Mouse (Mus musculus) forebrain, embryonic 12.5 days (tissue): ENCODE results near the gene Gm10282. TPM values are rescaled to one million over a fixed set of nuclear protein-coding genes. Genes with fewer than 3 reads are reported as not detected.

ENCODE experiments used
- ATAC-seq: fragments of 200-750 bp; cut with Nextera tagmentation; 2 replicates; pipeline ENCODE4 v1.8.0; 2017; ENCODE audit warnings: moderate TSS enrichment; ENCODE audit not compliant: low FRiP score
- H3K27ac ChIP-seq: fragments of 300-500 bp; sonication (generic); 2 replicates; pipeline ENCODE4 v1.5.1; 2016; ENCODE audit warnings: mild to moderate bottlenecking
- H3K27me3 ChIP-seq: fragments of 300-500 bp; sonication (generic); 2 replicates; pipeline ENCODE4 v1.6.1; 2016; ENCODE audit warnings: mild to moderate bottlenecking
- H3K36me3 ChIP-seq: fragments of 300-500 bp; sonication (generic); replicated peaks from 2 replicates; pipeline ENCODE4 v1.6.1; 2016; ENCODE audit warnings: mild to moderate bottlenecking
- H3K4me1 ChIP-seq: fragments of 300-500 bp; sonication (generic); 2 replicates; pipeline ENCODE4 v1.6.1; 2016
- H3K4me2 ChIP-seq: fragments of 300-500 bp; sonication (generic); 2 replicates; pipeline ENCODE4 v1.6.1; 2016; ENCODE audit warnings: mild to moderate bottlenecking, moderate library complexity
- H3K4me3 ChIP-seq: fragments of 300-500 bp; sonication (generic); replicated peaks from 2 replicates; pipeline ENCODE4 v1.5.1; 2016; ENCODE audit warnings: mild to moderate bottlenecking
- H3K9ac ChIP-seq: fragments of 300-500 bp; sonication (generic); 2 replicates; pipeline ENCODE4 v1.6.1; 2016; ENCODE audit warnings: mild to moderate bottlenecking
- H3K9me3 ChIP-seq: fragments of 300-500 bp; sonication (generic); 2 replicates; pipeline ENCODE4 v1.6.1; 2016
- WGBS: fragments of 180-500 bp; shearing (Covaris S2); methylation state at CpG from one replicate; pipeline ENCODE4 v1.1.7; 2016; 5-methylcytosine and 5-hydroxymethylcytosine counted together
- polyA plus RNA-seq: library from polyadenylated mRNA; unstranded; fragments of >200 nt; fragmentation: Nextera tagmentation; extraction: Ambion mirVana; gene quantifications from 2 replicates; pipeline ENCODE4 v1.2.1, GENCODE M21; 2016

The Gm10282 gene
- polyA plus RNA-seq, 1 experiment from 2014 or later: 34.4 TPM

DNA sequence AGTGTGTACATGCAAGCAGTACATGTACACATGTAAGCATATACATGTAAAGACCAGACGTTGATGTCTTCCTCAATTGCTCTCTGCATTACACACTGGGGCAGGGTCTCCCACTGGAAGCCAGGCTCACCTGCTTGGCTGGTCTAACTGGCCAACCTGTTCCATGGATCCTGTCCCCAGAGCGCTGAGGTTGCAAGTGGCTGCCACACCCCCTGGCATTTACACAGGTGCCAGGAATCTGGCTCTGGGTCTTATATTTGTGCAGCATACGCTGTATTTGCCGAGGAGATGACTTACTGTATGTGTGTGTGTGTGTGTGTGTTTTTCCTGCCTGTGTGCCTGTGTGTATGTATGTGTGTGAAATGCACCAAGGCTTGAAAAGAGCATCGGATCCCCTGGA is 1.9 kb upstream of the Gm10282 start:
- Histone ChIP-seq H3K36me3 (no peaks in the 10 kb centered on the region), H3K27ac (no peak overlapping the region), H3K27me3 (0 out of 2 replicates have a peak, but pooled peaks cover 5% of the 10 kb centered on the region), H3K9me3 (no peaks in the 10 kb centered on the region), H3K4me1 (peaks cover 8% of the 10 kb centered on the region; the same call in 1 of the 2 replicates), H3K9ac (no peak overlapping the region), H3K4me2 (no peak overlapping the region), H3K4me3 (no peak overlapping the region)
- WGBS: 86% methylated on average over 5 of the region's 5 CpGs
- ATAC-seq: no peak

DNA sequence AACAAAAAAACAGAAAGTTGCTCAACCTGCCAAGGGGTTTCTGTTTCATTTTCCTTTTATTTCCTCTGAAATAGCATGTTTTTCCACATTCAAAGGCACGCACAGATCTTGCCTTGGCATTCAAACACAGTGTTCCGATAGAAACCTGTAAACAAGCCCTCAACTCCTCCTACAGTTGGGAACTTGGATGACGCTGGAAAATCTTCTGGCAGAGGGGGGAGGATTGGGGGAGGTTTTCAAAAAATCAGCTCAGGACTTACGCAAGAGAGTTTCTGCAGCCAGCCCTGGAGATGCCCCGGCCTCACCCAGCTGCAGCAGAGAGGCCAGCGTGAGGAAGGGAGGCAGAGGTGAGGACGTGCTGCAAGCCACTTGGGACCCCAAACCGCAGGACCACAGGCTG is 1.4 kb downstream of the Gm10282 start:
- no peak overlapping the region for H3K4me2 ChIP-seq
- H3K27me3 ChIP-seq: 0 out of 2 replicates have a peak, but pooled peaks cover 5% of the 10 kb centered on the region
- WGBS: 74% methylated on average over 8 of the region's 8 CpGs
- H3K9me3 ChIP-seq: no peaks in the 10 kb centered on the region
- no peak overlapping the region for H3K9ac ChIP-seq
- no peak overlapping the region for H3K4me3 ChIP-seq
- ATAC-seq: no peak
- no peaks in the 10 kb centered on the region for H3K36me3 ChIP-seq
- H3K27ac ChIP-seq: no peak overlapping the region
- H3K4me1 ChIP-seq: peaks cover 5% of the 10 kb centered on the region; the same call in 1 of the 2 replicates

DNA sequence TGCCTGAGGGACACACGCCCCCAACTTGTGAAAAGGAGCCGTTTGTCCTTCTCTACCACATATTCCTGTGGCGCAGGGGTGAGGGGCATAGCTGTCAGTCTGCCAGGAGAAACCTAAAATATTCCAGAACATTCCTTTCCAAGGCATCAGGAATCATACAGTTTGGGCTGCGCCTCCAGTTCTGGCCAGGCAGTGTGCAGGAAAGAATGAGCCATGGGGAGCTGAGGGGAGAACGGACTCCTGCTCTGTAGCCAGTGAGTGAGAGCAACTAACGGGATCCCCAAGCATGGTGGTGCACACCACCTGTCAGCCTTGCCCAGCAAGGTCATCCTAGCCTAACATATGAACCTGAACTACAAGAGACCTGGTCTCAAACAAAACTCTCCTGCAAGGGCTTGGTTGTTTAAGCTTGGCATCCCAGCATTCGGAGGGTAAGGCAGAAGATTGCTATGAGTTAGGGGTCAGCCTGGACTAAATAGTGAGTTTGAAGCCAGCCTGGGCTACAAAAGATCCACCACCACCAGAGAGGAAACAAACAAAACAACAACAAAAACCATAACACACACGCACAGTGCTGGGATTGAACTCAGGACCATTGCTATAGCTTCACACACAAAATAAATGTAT is 2.0 kb downstream of the Gm10282 start:
- H3K4me1 ChIP-seq: peaks cover 2% of the 10 kb centered on the region; the same call in 1 of the 2 replicates
- ATAC-seq: no peak
- H3K9ac ChIP-seq: no peak overlapping the region
- WGBS: 76% methylated on average over 8 of the region's 8 CpGs
- no peak overlapping the region for H3K4me3 ChIP-seq
- H3K27me3 ChIP-seq: 0 out of 2 replicates have a peak, but pooled peaks cover 5% of the 10 kb centered on the region
- H3K27ac ChIP-seq: no peak overlapping the region
- H3K36me3 ChIP-seq: no peaks in the 10 kb centered on the region
- no peaks in the 10 kb centered on the region for H3K9me3 ChIP-seq
- H3K4me2 ChIP-seq: no peak overlapping the region

DNA sequence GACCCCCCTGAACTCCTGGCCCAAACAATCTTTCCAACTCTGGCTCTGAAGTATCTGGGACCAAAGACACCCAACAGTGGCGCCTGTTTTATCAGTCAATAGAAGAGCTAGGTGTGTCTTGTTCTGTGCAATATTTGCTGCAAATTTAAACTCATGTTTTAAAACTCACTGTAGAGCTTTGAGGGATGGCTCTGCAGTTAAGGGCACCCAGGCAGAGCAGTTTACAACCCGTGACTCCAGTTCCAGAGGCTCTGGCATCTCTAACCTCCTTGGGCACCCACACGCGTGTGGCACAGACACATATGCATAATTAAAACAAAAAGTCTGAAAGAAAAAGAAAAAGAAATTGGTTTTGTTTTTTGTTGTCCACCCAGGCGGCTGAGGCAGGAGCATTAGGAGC is 3.6 kb downstream of the Gm10282 start:
- Histone ChIP-seq H3K4me2 (no peak overlapping the region), H3K9ac (no peak overlapping the region), H3K27me3 (0 out of 2 replicates have a peak, but pooled peaks cover 5% of the 10 kb centered on the region), H3K27ac (no peak overlapping the region), H3K9me3 (no peaks in the 10 kb centered on the region), H3K4me1 (no peaks in the 10 kb centered on the region), H3K36me3 (no peaks in the 10 kb centered on the region), H3K4me3 (no peak overlapping the region)
- 82% methylated on average over 5 of the region's 5 CpGs for WGBS
- no peak for ATAC-seq

DNA sequence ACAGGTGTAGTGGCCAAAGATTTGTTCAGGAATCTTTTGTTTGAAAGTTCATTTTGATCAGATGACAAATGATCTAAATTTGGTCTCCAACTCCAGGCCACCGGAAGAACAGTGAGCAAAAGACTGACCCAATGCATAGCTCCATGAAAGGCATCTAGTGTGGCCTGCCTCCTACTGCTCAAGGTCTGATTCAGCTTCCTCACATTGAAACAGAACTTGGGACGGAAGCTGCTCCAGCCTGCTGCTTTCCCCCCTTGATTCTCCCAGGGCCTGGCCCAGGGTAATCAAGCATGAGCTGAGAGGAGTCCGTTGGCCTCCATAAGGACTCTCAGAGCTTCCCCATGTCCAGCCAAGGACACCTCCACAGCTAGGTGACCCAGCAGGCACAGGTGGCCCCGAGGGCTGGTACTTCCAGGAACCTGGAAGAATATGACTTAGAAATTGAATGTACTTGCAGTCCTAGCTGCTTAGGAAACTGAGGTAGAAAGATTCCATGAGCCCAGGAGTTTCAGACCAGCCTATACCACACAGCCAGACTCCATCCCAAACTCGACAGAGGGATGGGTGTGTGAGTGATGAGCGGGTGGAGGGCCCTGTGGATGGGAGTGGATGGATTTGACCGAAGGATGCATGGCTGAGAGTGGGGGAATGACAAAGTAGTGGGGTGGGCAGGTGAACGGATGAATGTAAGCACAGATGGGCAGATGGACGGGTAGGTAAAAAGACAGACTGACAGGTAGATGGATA is 4.2 kb downstream of the Gm10282 start:
- Histone ChIP-seq H3K36me3 (no peaks in the 10 kb centered on the region), H3K9ac (no peak overlapping the region), H3K27me3 (0 out of 2 replicates have a peak, but pooled peaks cover 5% of the 10 kb centered on the region), H3K4me1 (no peaks in the 10 kb centered on the region), H3K9me3 (no peaks in the 10 kb centered on the region), H3K4me2 (no peak overlapping the region), H3K4me3 (no peak overlapping the region), H3K27ac (no peak overlapping the region)
- 85% methylated on average over 9 of the region's 9 CpGs for WGBS
- no peak for ATAC-seq

DNA sequence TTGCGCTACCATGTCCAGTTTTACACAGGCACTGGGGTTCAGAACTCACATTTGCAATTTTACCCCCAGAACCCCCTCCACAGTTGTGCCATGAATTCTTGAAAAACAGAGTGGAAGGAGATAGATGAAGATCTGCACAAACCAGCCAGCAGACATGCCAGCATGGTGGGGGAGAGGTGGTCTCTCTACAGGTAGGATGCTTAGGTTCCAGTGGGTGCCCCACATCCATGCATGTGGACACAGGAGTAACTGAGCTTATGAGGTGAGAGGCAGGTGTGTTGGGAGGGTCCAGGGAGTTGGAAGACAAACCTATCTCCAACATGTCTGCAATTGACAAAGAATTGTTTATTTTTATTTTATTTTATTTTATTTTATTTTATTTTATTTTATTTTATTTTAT is 6.1 kb downstream of the Gm10282 start:
- Histone ChIP-seq H3K27me3 (no peaks in the 10 kb centered on the region), H3K4me3 (no peak overlapping the region), H3K9ac (no peak overlapping the region), H3K9me3 (no peaks in the 10 kb centered on the region), H3K4me1 (no peaks in the 10 kb centered on the region), H3K27ac (no peak overlapping the region), H3K4me2 (no peak overlapping the region), H3K36me3 (no peaks in the 10 kb centered on the region)
- ATAC-seq: no peak
- 81% methylated on average over 1 of the region's 1 CpGs for WGBS

DNA sequence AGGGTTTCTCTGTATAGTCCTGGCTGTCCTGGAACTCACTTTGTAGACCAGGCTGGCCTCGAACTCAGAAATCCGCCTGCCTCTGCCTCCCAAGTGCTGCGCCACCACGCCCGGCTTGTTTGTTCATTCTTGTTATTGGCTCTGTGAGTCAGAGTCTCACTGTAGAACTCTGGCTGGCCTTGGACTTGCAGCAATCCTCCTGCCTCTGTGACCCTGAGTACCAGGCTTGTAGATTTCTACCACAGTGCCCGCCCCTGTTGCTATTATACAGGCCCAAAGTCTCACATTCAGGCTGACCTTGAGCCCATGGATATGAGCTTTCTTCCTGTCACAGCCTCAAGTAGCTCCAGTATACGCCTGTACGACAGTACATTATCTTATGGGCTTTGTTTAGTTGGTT is 8.5 kb downstream of the Gm10282 start:
- Histone ChIP-seq H3K4me1 (no peaks in the 10 kb centered on the region), H3K4me2 (no peak overlapping the region), H3K27me3 (no peaks in the 10 kb centered on the region), H3K27ac (no peak overlapping the region), H3K9ac (no peak overlapping the region), H3K36me3 (no peaks in the 10 kb centered on the region), H3K4me3 (no peak overlapping the region), H3K9me3 (no peaks in the 10 kb centered on the region)
- ATAC-seq: no peak
- 96% methylated on average over 8 of the region's 8 CpGs for WGBS

DNA sequence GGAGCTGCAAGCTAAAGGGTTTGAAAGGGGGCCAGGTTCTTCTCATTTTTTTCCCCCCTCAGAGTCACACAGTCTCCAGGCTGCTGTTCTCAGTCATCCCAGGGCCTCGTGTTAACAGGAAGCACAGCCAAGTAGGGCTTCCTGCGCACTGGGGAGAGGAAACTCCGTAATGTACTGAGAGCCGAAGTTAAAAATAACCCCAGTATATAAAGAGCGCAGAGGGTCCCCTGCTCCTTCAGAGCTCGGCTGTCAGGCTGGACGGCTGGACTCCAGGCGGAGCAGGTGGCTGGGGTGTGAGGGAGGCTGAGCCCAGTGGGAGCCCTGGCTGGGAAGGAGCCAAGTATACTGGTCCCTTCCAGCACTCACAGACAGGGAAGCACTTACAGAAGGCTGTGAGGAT is 9.4 kb downstream of the Gm10282 start:
- no peak overlapping the region for H3K4me2 ChIP-seq
- H3K9me3 ChIP-seq: no peaks in the 10 kb centered on the region
- H3K27ac ChIP-seq: no peak overlapping the region
- WGBS: 68% methylated on average over 8 of the region's 8 CpGs
- no peaks in the 10 kb centered on the region for H3K27me3 ChIP-seq
- H3K4me1 ChIP-seq: no peaks in the 10 kb centered on the region
- H3K4me3 ChIP-seq: no peak overlapping the region
- no peaks in the 10 kb centered on the region for H3K36me3 ChIP-seq
- no peak for ATAC-seq
- H3K9ac ChIP-seq: no peak overlapping the region

DNA sequence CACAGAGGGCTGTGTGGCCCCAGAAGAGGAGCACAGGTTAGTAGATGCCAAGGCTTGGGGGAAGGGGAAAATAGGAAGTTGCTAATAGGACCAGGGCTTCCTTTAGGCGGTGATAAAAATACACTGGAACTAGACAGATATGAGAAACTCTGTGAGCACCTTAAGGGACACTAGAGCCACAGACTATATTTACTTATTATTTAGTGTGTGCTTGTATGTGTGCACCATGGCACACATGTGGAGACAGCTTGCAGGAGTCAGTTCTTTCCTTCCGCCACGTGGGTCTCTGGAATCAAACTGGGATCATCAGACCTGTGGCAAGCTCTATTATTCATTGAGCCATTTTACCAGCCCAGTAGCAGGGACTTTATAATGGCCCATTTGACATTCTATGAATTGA is 9.9 kb downstream of the Gm10282 start:
- WGBS: 80% methylated on average over 3 of the region's 3 CpGs
- no peak overlapping the region for H3K4me2 ChIP-seq
- no peak overlapping the region for H3K4me3 ChIP-seq
- no peaks in the 10 kb centered on the region for H3K9me3 ChIP-seq
- no peak overlapping the region for H3K9ac ChIP-seq
- no peaks in the 10 kb centered on the region for H3K36me3 ChIP-seq
- no peaks in the 10 kb centered on the region for H3K27me3 ChIP-seq
- H3K4me1 ChIP-seq: no peaks in the 10 kb centered on the region
- H3K27ac ChIP-seq: no peak overlapping the region
- no peak for ATAC-seq

DNA sequence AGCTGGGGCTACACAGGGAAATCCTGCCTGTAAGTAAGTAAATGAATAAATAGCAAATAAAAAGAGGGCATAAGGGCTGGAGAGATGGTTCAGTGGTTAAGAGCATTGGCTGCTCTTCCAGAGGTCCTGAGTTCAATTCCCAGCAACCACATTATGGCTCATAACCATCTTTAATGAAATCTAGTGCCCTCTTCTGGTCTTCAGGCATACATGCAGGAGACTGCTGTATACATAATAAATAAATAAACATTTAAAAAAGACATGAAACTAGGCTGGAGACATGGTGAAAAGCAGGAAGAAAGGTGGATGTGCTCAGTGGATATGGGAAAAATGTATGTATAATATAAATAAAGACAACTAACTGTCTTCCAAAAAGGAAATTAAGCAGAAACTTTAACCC is 11.8 kb downstream of the Gm10282 start:
- no peaks in the 10 kb centered on the region for H3K27me3 ChIP-seq
- H3K27ac ChIP-seq: no peak overlapping the region
- H3K36me3 ChIP-seq: no peaks in the 10 kb centered on the region
- no peaks in the 10 kb centered on the region for H3K9me3 ChIP-seq
- no peak overlapping the region for H3K4me2 ChIP-seq
- no peak overlapping the region for H3K4me3 ChIP-seq
- no peak overlapping the region for H3K9ac ChIP-seq
- H3K4me1 ChIP-seq: no peaks in the 10 kb centered on the region
- ATAC-seq: no peak

DNA sequence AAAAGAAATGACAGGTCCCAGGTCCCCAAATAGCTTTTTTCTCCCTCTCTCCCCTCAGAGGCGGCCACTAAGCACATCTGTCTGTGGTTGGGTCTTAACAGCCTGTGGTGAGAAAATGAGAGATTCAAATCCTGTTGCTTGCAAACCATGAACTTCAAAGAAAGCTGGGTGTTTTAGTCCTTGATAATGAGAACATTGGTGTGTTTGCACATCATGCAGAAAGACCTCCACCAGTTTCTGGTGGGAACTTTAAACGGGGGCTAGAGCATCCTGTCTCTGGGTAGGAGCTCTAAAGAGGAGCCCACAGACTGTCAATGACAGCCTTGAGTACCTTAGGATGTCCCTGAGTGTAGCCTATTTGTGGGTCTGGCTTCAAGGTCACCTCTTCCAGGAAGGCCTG is 14.0 kb downstream of the Gm10282 start:
- no peaks in the 10 kb centered on the region for H3K4me1 ChIP-seq
- H3K36me3 ChIP-seq: no peaks in the 10 kb centered on the region
- H3K4me3 ChIP-seq: no peak overlapping the region
- no peak overlapping the region for H3K27ac ChIP-seq
- H3K4me2 ChIP-seq: no peak overlapping the region
- H3K9ac ChIP-seq: no peak overlapping the region
- 80% methylated on average over 2 of the region's 2 CpGs for WGBS
- H3K9me3 ChIP-seq: no peaks in the 10 kb centered on the region
- H3K27me3 ChIP-seq: no peaks in the 10 kb centered on the region
- no peak for ATAC-seq

DNA sequence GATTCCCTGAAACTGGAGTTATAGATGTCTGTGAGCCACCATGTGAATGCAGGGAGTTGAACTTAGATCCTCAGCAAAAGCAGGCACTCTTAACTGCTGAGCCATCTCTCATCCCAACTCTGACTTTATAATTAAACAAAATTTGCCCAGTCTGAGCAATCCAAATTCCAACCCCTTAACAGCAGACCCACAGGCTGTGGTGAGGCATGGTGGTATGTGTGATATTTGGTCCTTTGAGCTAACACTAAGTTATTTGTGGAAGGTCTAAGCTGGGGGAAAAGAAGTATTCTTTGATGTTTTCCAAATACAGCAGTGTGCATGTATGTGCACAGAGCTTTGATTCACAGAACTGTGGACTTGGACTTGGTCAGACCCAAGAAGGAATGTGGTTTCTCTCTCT is 16.0 kb downstream of the Gm10282 start:
- H3K9ac ChIP-seq: no peak overlapping the region
- H3K4me2 ChIP-seq: no peak overlapping the region
- H3K27me3 ChIP-seq: no peaks in the 10 kb centered on the region
- no peaks in the 10 kb centered on the region for H3K4me1 ChIP-seq
- H3K27ac ChIP-seq: no peak overlapping the region
- H3K36me3 ChIP-seq: no peaks in the 10 kb centered on the region
- no peak overlapping the region for H3K4me3 ChIP-seq
- ATAC-seq: no peak
- H3K9me3 ChIP-seq: no peaks in the 10 kb centered on the region

DNA sequence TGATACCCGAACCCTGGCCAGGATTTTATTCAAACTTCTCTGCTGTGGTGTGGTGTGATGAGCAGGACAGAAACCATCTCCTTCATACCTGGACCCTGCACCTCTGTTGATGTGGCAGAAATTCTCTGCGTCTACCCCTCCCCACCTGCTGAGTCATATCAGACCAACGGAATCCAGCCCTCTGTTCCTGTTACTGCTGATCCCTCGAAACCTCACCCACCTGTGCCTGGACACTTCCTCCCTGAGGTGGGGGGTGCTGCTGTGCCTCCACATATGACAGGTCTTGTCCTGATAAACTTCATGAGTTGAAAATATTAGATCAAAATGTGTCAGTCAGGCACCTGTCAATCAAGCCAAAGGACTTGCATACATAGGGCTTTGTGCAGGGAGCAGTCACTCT is 19.8 kb downstream of the Gm10282 start:
- Histone ChIP-seq H3K36me3 (no peaks in the 10 kb centered on the region), H3K9me3 (no peaks in the 10 kb centered on the region), H3K27me3 (no peaks in the 10 kb centered on the region; the same call in 1 of the 2 replicates), H3K27ac (no peak overlapping the region), H3K9ac (no peak overlapping the region), H3K4me3 (no peak overlapping the region), H3K4me2 (no peak overlapping the region), H3K4me1 (no peaks in the 10 kb centered on the region)
- 78% methylated on average over 4 of the region's 4 CpGs for WGBS
- ATAC-seq: no peak
